Mouse (Mus musculus) liver, postnatal 0 days (tissue): Measurements from ENCODE around the gene Trib2.

Experiments used
- CTCF ChIP-seq: sonication (generic); IDR thresholded peaks from 2 replicates; pipeline ENCODE4 v1.5.1; 2016; ENCODE audit warnings: antibody characterized with exemption, low read depth
- EP300 ChIP-seq: IDR thresholded peaks from 2 replicates; pipeline ENCODE4 v1.6.1; 2016; ENCODE audit warnings: antibody characterized with exemption, low read depth, mild to moderate bottlenecking

DNA sequence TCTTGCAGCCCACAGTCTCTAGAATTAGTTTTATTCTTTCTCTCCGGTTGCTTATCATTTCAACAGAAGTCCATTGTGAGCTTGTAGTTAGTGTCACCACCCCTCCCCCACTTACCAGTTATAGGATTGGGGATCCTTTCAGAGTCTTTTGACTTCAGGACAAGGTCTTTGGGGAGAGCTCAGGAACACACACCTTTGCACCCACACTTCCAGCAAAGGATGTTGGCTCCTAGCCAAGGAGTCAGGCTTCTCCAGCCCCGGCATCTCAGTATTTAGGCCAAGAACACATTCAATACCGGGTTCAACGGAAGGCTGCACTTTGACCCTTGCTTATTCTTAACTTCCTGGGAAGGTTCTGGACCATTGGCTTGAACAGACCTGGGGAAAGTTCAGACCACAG lies 643 bp upstream of the Trib2 start:
- TF ChIP-seq CTCF (no peak), EP300 (no peak)
